Mouse (Mus musculus): Measurements from ENCODE around the gene Slc29a2. TPM values are rescaled to one million over a fixed set of nuclear protein-coding genes. Genes with fewer than 3 reads are reported as not detected.

The Slc29a2 gene
- polyA plus RNA-seq, 1 experiment from 2014 or later = 0.86 TPM

GRCm38 (mm10) chr19:5049325-5049724, 25.7 kb downstream of the Slc29a2 start:
- Histone ChIP-seq H3K27me3 (peaks cover 41% of the 10 kb centered on the region), H3K4me1 (replicated peaks) (peaks cover 13% of the 10 kb centered on the region), H3K27ac (replicated peaks) (no peak overlapping the region), H3K9ac (no peak overlapping the region), H3K36me3 (replicated peaks) (peaks cover 28% of the 10 kb centered on the region), H3K4me2 (no peak overlapping the region), H3K9me3 (replicated peaks) (no peaks in the 10 kb centered on the region), H3K4me3 (replicated peaks) (no peak overlapping the region)
- 68% methylated on average over 6 of the region's 6 CpGs for WGBS (ENCODE audit: insufficient replicate concordance)
- no peak for ATAC-seq (ENCODE audit: insufficient read depth)

GRCm38 (mm10) chr19:5050047-5050905, 26.6 kb downstream of the Slc29a2 start, which contains the start of gene Rin1:
Gene Rin1 (plus strand): TSS chr19:5050481.
- no peak within 1 kb of the TSS for H3K9ac ChIP-seq
- H3K27me3 ChIP-seq = peaks cover 46% of the 10 kb centered on the region
- no peak within 1 kb of the TSS for H3K27ac ChIP-seq (replicated peaks)
- ATAC-seq (ENCODE audit: insufficient read depth) = no peak
- WGBS (ENCODE audit: insufficient replicate concordance) = 16% methylated on average over 14 of the region's 14 CpGs
- peak within 1 kb of the TSS; percentile 18 for H3K4me2 ChIP-seq
- peaks cover 13% of the 10 kb centered on the region for H3K4me1 ChIP-seq (replicated peaks)
- H3K36me3 ChIP-seq (replicated peaks) = peaks cover 28% of the 10 kb centered on the region
- H3K9me3 ChIP-seq (replicated peaks) = no peaks in the 10 kb centered on the region
- H3K4me3 ChIP-seq (replicated peaks) = peak within 1 kb of the TSS; percentile 10; the same call in 1 of the 2 replicates

DNA sequence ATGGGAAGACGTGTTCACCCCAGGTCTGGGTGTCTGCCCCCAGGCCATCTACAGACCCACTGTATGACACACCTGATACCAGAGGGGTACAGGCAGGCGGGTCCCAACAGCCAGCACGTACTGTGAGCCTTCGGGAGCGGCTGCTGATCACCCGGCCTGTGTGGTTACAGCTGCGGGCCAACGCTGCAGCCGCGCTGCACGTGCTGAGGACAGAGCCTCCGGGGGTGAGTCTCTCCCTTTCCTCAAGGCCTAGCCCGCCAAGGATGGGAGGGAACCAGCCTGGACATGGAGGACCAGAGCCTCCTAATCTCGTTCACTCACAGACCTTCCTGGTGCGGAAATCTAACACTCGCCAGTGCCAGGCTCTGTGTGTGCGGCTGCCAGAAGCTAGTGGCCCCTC, 27.4 kb downstream of the Slc29a2 start:
- H3K4me1 ChIP-seq (replicated peaks) = peaks cover 13% of the 10 kb centered on the region
- peaks cover 26% of the 10 kb centered on the region for H3K36me3 ChIP-seq (replicated peaks)
- H3K4me3 ChIP-seq (replicated peaks) = peak overlapping the region; percentile 10; the same call in 1 of the 2 replicates
- H3K9me3 ChIP-seq (replicated peaks) = no peaks in the 10 kb centered on the region
- no peak overlapping the region for H3K27ac ChIP-seq (replicated peaks)
- peaks cover 49% of the 10 kb centered on the region for H3K27me3 ChIP-seq
- ATAC-seq (ENCODE audit: insufficient read depth) = no peak
- H3K9ac ChIP-seq = no peak overlapping the region
- WGBS (ENCODE audit: insufficient replicate concordance) = 13% methylated on average over 17 of the region's 17 CpGs
- H3K4me2 ChIP-seq = peak overlapping the region; percentile 18

DNA sequence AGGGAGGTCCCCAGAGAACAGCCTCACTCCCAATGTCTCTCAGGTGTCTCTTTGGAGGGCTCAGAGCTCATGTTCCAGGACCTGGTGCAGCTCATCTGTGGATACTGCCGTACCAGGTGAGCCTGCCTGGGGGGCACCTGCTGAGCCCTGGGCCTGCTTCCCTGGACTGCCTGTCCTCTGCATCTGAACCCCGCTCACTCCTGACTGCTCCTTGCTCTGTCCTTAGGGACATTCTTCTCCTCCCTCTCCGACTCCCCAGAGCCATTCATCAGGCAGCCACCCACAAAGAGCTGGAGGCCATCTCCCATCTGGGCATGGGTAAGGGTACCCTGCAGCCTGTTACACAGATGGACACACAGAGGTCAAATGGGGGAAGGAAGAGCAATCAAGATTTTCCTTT, 27.9 kb downstream of the Slc29a2 start:
- Histone ChIP-seq H3K9ac (no peak overlapping the region), H3K36me3 (replicated peaks) (peaks cover 21% of the 10 kb centered on the region), H3K27ac (replicated peaks) (no peak overlapping the region), H3K4me3 (replicated peaks) (no peak overlapping the region), H3K27me3 (peaks cover 49% of the 10 kb centered on the region), H3K4me1 (replicated peaks) (peaks cover 18% of the 10 kb centered on the region), H3K9me3 (replicated peaks) (no peaks in the 10 kb centered on the region), H3K4me2 (no peak overlapping the region)
- WGBS (ENCODE audit: insufficient replicate concordance) = 66% methylated on average over 3 of the region's 3 CpGs
- ATAC-seq (ENCODE audit: insufficient read depth) = no peak

- WGBS (ENCODE audit: insufficient replicate concordance) = 37% methylated on average over 25 of the region's 25 CpGs
- Histone ChIP-seq H3K36me3 (replicated peaks) (peaks cover 13% of the 10 kb centered on the region), H3K9ac (no peak overlapping the region), H3K4me2 (no peak overlapping the region), H3K4me1 (replicated peaks) (peaks cover 20% of the 10 kb centered on the region), H3K9me3 (replicated peaks) (no peaks in the 10 kb centered on the region), H3K27me3 (peaks cover 49% of the 10 kb centered on the region), H3K27ac (replicated peaks) (no peak overlapping the region), H3K4me3 (replicated peaks) (no peak overlapping the region)
- no peak for ATAC-seq (ENCODE audit: insufficient read depth)
These were observed 28.6 kb downstream of the Slc29a2 start for GRCm38 (mm10) chr19:5052166-5052822.

- ATAC-seq (ENCODE audit: insufficient read depth) = no peak
- Histone ChIP-seq H3K4me3 (replicated peaks) (no peak overlapping the region), H3K9me3 (replicated peaks) (no peaks in the 10 kb centered on the region), H3K27me3 (peaks cover 49% of the 10 kb centered on the region), H3K9ac (no peak overlapping the region), H3K36me3 (replicated peaks) (peaks cover 8% of the 10 kb centered on the region; the same call in 1 of the 2 replicates), H3K27ac (replicated peaks) (no peak overlapping the region), H3K4me1 (replicated peaks) (peaks cover 20% of the 10 kb centered on the region), H3K4me2 (no peak overlapping the region)
- WGBS (ENCODE audit: insufficient replicate concordance) = 71% methylated on average over 17 of the region's 17 CpGs
These were observed 29.2 kb downstream of the Slc29a2 start for GRCm38 (mm10) chr19:5052853-5053252.

DNA sequence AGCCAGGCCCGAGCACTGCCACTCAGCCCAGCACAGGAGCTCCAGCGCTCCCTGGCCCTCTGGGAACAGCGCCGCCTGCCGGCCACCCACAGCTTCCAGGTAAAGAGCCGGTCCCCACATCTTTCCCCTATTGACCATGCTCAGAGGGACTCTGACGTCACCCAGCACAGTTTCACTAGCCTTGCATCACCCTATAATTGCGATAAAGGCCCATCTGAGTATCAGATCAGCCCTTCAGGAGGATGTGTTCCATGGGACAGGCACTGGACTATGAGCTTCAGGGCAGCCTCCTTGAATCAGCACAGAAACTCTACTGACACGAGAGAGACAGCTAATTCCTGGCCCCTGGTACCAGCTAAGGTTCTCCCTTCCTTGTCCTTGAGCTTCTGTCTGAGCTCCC, 30.2 kb downstream of the Slc29a2 start:
- peaks cover 49% of the 10 kb centered on the region for H3K27me3 ChIP-seq
- H3K27ac ChIP-seq (replicated peaks) = no peak overlapping the region
- H3K36me3 ChIP-seq (replicated peaks) = 0 out of 2 replicates have a peak, but pooled peaks cover 5% of the 10 kb centered on the region
- 24% methylated on average over 9 of the region's 9 CpGs for WGBS (ENCODE audit: insufficient replicate concordance)
- no peak overlapping the region for H3K9ac ChIP-seq
- no peak overlapping the region for H3K4me2 ChIP-seq
- no peaks in the 10 kb centered on the region for H3K9me3 ChIP-seq (replicated peaks)
- ATAC-seq (ENCODE audit: insufficient read depth) = 0 out of 2 replicates have a peak, but pooled peaks have one; percentile 16
- H3K4me3 ChIP-seq (replicated peaks) = no peak overlapping the region
- H3K4me1 ChIP-seq (replicated peaks) = peaks cover 29% of the 10 kb centered on the region

DNA sequence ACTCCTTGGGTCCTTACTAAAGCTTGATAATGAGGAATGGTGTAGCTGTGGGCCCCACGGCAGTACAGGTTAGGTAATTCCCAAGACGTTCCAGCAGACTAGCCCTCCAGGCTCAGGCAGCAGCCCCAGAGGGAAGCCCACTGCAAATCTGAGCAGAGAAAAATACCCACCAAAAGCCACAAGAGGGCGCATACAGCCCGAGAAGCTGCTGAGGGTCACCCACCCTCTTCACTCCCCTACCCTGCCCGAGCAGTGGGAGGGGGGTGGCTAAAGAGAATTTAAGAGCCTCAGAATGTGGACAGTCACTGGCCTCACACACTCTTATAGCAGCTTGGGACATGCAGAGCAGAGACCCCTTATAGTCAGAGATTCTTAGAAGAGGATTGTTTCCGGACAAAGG, 32.6 kb downstream of the Slc29a2 start:
- Histone ChIP-seq H3K9me3 (replicated peaks) (no peaks in the 10 kb centered on the region), H3K4me3 (replicated peaks) (no peak overlapping the region), H3K4me1 (replicated peaks) (peaks cover 43% of the 10 kb centered on the region), H3K4me2 (no peak overlapping the region), H3K9ac (no peak overlapping the region), H3K27ac (replicated peaks) (no peak overlapping the region), H3K27me3 (peaks cover 41% of the 10 kb centered on the region), H3K36me3 (replicated peaks) (no peaks in the 10 kb centered on the region)
- no peak for ATAC-seq (ENCODE audit: insufficient read depth)
- 12% methylated on average over 6 of the region's 6 CpGs for WGBS (ENCODE audit: insufficient replicate concordance)

DNA sequence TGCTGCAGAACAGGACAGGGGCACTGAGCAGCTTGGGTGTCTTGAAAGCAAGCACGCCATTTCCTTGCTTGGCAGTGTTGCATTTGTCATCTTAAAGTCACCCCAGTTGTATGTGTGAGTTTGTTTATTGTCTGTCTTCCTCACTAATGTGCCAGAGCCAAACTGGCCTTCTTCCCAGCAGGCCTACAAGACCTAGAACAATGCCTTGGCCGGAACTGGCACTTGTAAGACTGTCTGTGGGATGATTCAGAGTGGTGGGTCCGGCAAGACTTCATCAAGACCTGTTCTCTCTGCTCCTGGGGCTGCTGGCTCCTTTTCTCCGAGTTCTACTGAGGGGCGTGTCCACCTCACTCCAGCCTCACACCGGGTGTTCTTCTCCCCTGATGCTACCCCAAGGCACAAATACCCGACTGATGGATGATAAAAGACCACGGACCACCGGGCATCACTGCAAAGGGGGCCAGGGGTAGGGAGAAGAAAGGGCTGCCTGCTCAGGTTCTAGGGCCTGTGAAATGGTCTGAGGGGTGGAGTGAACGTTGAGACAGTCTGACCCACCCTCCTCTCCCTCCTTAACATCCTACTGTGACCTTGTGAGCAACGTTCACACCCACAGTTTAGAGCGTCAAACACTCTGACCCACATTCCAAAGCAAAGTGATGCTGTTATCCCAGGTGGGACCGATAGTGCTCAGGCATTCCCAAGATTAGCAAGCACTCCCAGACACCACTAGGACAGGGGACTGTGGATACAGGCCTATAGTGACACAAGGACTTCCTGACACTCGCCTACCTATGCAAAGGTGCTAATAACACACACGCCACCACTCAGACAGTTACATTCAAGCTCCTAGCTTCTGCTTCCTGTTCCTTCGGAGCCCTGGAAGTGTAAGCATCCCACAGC, 34.5 kb downstream of the Slc29a2 start:
- peaks cover 43% of the 10 kb centered on the region for H3K4me1 ChIP-seq (replicated peaks)
- no peak overlapping the region for H3K4me2 ChIP-seq
- H3K27ac ChIP-seq (replicated peaks) = no peak overlapping the region

DNA sequence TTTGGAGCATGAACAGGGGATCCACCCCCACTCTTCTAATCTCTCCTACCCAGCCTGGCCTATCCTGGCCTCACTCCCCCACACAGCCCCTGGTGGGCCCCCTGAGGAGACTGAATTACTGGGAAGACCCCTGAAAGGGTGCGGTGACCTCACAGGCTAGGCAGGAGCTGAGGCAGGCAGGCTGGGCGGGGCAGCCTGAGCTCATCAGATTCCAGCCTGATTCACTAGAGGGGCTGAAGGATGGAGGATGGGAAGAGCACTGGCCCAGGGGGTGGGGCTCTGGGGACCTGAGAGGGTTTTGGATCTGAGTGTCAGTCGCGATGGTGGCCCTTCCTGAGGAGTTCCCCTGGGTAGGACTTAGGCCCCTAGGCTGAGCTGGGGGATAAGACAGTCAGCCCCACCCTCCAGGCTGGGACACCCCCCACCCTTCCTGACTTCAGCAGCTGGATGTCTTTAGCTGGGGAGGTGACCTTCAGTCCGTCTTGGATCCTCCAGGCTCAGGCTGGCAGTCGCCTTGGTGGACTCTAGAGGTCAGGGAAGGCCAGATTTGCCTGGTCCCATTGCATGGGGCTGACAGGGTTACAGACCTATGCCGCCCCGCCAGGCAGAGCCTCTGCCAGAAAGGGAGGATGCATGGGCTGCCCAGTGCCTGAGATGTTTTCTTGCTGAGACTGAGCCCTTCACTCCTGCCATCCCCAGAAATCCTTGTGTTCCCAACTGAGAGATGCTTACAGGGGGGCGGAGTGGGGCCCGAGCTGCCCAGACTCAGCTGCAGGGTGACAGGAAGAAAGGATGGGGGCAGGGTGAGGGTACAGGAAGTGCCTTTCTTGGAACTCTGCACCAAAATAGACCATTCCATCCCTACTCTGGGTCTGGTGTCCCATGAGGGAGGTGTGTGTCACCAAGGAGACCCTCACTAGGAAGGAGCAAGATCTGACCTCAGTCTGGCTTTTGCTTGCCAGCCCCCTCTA, 35.4 kb downstream of the Slc29a2 start:
- no peak overlapping the region for H3K4me2 ChIP-seq
- H3K4me3 ChIP-seq (replicated peaks) = no peak overlapping the region
- H3K9ac ChIP-seq = no peak overlapping the region
- H3K27ac ChIP-seq (replicated peaks) = no peak overlapping the region
- peaks cover 13% of the 10 kb centered on the region for H3K27me3 ChIP-seq
- no peak for ATAC-seq (ENCODE audit: insufficient read depth)
- 15% methylated on average over 10 of the region's 10 CpGs for WGBS (ENCODE audit: insufficient replicate concordance)
- no peaks in the 10 kb centered on the region for H3K9me3 ChIP-seq (replicated peaks)
- H3K36me3 ChIP-seq (replicated peaks) = no peaks in the 10 kb centered on the region
- H3K4me1 ChIP-seq (replicated peaks) = peaks cover 41% of the 10 kb centered on the region

More for the DNA sequence above, 34.5 kb downstream of the Slc29a2 start:
- Histone ChIP-seq H3K9ac (no peak overlapping the region), H3K4me3 (replicated peaks) (no peak overlapping the region), H3K9me3 (replicated peaks) (no peaks in the 10 kb centered on the region), H3K27me3 (peaks cover 22% of the 10 kb centered on the region), H3K36me3 (replicated peaks) (no peaks in the 10 kb centered on the region)
- no peak for ATAC-seq (ENCODE audit: insufficient read depth)
- WGBS (ENCODE audit: insufficient replicate concordance) = 26% methylated on average over 16 of the region's 16 CpGs

All from liver, embryonic 15.5 days (tissue).